Mouse (Mus musculus): ENCODE measurements around the gene Ccdc12. TPM values are rescaled to one million over a fixed set of nuclear protein-coding genes. Genes with fewer than 3 reads are reported as not detected.

Gene Ccdc12
- polyA plus RNA-seq, 1 experiment = 81.8 TPM

GRCm38 (mm10) chr9:110645219-110645618, 11.1 kb upstream of the Ccdc12 start:
- DNase-seq (ENCODE audit: low read depth) = no peak

GRCm38 (mm10) chr9:110649775-110650174, 6.5 kb upstream of the Ccdc12 start:
- DNase-seq (ENCODE audit: low read depth) = no peak

GRCm38 (mm10) chr9:110651931-110652722, 4.2 kb upstream of the Ccdc12 start:
- DNase-seq (ENCODE audit: low read depth) = no peak

- DNase-seq (ENCODE audit: low read depth) = no peak
Observed at GRCm38 (mm10) chr9:110652963-110653654, 3.2 kb upstream of the Ccdc12 start.

- no peak for DNase-seq (ENCODE audit: low read depth)
Observed at GRCm38 (mm10) chr9:110653655-110654461, 2.4 kb upstream of the Ccdc12 start, which contains the start of gene Nbeal2. Gene Nbeal2, minus strand, starts transcription at chr9:110654161.

- DNase-seq (ENCODE audit: low read depth) = no peak
Observed at GRCm38 (mm10) chr9:110654726-110655650, 1.3 kb upstream of the Ccdc12 start.

- DNase-seq (ENCODE audit: low read depth) = no peak
Observed at GRCm38 (mm10) chr9:110655651-110656007, 674 bp upstream of the Ccdc12 start.

GRCm38 (mm10) chr9:110657474-110658078, 1.3 kb downstream of the Ccdc12 start:
- DNase-seq (ENCODE audit: low read depth) = no peak

GRCm38 (mm10) chr9:110659521-110659920, 3.2 kb downstream of the Ccdc12 start:
- DNase-seq (ENCODE audit: low read depth) = no peak

- DNase-seq (ENCODE audit: low read depth) = no peak
Observed at GRCm38 (mm10) chr9:110660208-110660607, 3.9 kb downstream of the Ccdc12 start.

GRCm38 (mm10) chr9:110660856-110661612, 4.7 kb downstream of the Ccdc12 start:
- DNase-seq (ENCODE audit: low read depth) = no peak

GRCm38 (mm10) chr9:110662844-110663243, 6.5 kb downstream of the Ccdc12 start:
- DNase-seq (ENCODE audit: low read depth) = no peak

GRCm38 (mm10) chr9:110665912-110666311, 9.6 kb downstream of the Ccdc12 start:
- DNase-seq (ENCODE audit: low read depth) = no peak

- DNase-seq (ENCODE audit: low read depth) = no peak
Observed at GRCm38 (mm10) chr9:110666374-110666773, 10.1 kb downstream of the Ccdc12 start.

- no peak for DNase-seq (ENCODE audit: low read depth)
Observed at GRCm38 (mm10) chr9:110667219-110667836, 11.0 kb downstream of the Ccdc12 start.

GRCm38 (mm10) chr9:110668601-110669293, 12.4 kb downstream of the Ccdc12 start:
- DNase-seq (ENCODE audit: low read depth) = no peak

- DNase-seq (ENCODE audit: low read depth) = no peak
Observed at GRCm38 (mm10) chr9:110669785-110670184, 13.5 kb downstream of the Ccdc12 start.

GRCm38 (mm10) chr9:110672462-110673106, 16.3 kb downstream of the Ccdc12 start:
- DNase-seq (ENCODE audit: low read depth) = no peak

Measured in gonadal fat pad, adult 2 months (tissue).